Mouse (Mus musculus): ENCODE results near the gene Atrnl1.

GRCm38 (mm10) chr19:57625738-57626137, 14.9 kb downstream of the Atrnl1 start:
- TF ChIP-seq ZNF384 (IDR thresholded peaks at IDR 0.05; ENCODE audit: low read depth, low read length) (no peak), MAFK (IDR thresholded peaks at IDR 0.05; ENCODE audit: insufficient read depth, low read depth, low read length) (no peak)
